Mouse (Mus musculus): ENCODE data around the gene Aimp2.

Gene Aimp2

GRCm38 (mm10) chr5:143909417-143910400, at the start of gene Aimp2, which contains the start of gene Pms2:
TSS of gene Aimp2 (minus strand) at chr5:143909847.
TSS of gene Pms2 (plus strand) at chr5:143909964.
- peak; percentile 98 for DNase-seq

GRCm38 (mm10) chr5:143957101-143957500, 47.5 kb upstream of the Aimp2 start:
- DNase-seq, result no peak

GRCm38 (mm10) chr5:143950016-143950415, 40.4 kb upstream of the Aimp2 start:
- no peak for DNase-seq

GRCm38 (mm10) chr5:143948361-143948760, 38.7 kb upstream of the Aimp2 start:
- no peak for DNase-seq

- DNase-seq, result no peak
Measured at GRCm38 (mm10) chr5:143943231-143944125, 33.8 kb upstream of the Aimp2 start.

GRCm38 (mm10) chr5:143941588-143941987, 31.9 kb upstream of the Aimp2 start:
- DNase-seq, result no peak

- no peak for DNase-seq
Measured at GRCm38 (mm10) chr5:143936156-143936555, 26.5 kb upstream of the Aimp2 start.

- no peak for DNase-seq
Measured at GRCm38 (mm10) chr5:143933875-143934274, 24.2 kb upstream of the Aimp2 start.

- DNase-seq, result no peak
Measured at GRCm38 (mm10) chr5:143933414-143933813, 23.8 kb upstream of the Aimp2 start.

- DNase-seq, result no peak
Measured at GRCm38 (mm10) chr5:143932831-143933230, 23.2 kb upstream of the Aimp2 start, which contains the start of gene Rsph10b. TSS of gene Rsph10b (plus strand) at chr5:143933035.

GRCm38 (mm10) chr5:143931863-143932580, 22.4 kb upstream of the Aimp2 start:
- no peak for DNase-seq

GRCm38 (mm10) chr5:143930656-143931055, 21.0 kb upstream of the Aimp2 start:
- no peak for DNase-seq

- no peak for DNase-seq
Measured at GRCm38 (mm10) chr5:143929291-143929690, 19.6 kb upstream of the Aimp2 start.

GRCm38 (mm10) chr5:143927875-143928274, 18.2 kb upstream of the Aimp2 start, which contains the start of gene Gm42421:
TSS of gene Gm42421 (plus strand) at chr5:143928175.
- no peak for DNase-seq

- DNase-seq, result no peak
Measured at GRCm38 (mm10) chr5:143924781-143925452, 15.3 kb upstream of the Aimp2 start.

GRCm38 (mm10) chr5:143918120-143918519, 8.5 kb upstream of the Aimp2 start:
- no peak for DNase-seq

GRCm38 (mm10) chr5:143917418-143917817, 7.8 kb upstream of the Aimp2 start:
- no peak for DNase-seq

GRCm38 (mm10) chr5:143916221-143916620, 6.6 kb upstream of the Aimp2 start:
- DNase-seq, result no peak

- no peak for DNase-seq
Measured at GRCm38 (mm10) chr5:143908926-143909325, 721 bp downstream of the Aimp2 start.

- no peak for DNase-seq
Measured at GRCm38 (mm10) chr5:143906429-143906828, 3.2 kb downstream of the Aimp2 start.

GRCm38 (mm10) chr5:143903813-143904212, 5.8 kb downstream of the Aimp2 start:
- no peak for DNase-seq

- no peak for DNase-seq
Measured at GRCm38 (mm10) chr5:143902111-143902510, 7.5 kb downstream of the Aimp2 start.

Data from cerebellum, adult 9-11 months (tissue).